Mouse (Mus musculus): Measurements from ENCODE around the gene Sigmar1.

- TF ChIP-seq CTCF (IDR thresholded peaks at IDR 0.05) (peak; percentile 49), EP300 (IDR thresholded peaks at IDR 0.05) (no peak)
Observed at GRCm38 (mm10) chr4:41713197-41714067, 42.5 kb downstream of the Sigmar1 start, which contains the start of gene Rpp25l.

Measured in lung, postnatal 0 days (tissue).